Mouse (Mus musculus): Measurements from ENCODE around the gene Spcs2. TPM values are rescaled to one million over a fixed set of nuclear protein-coding genes. Genes with fewer than 3 reads are reported as not detected.

Gene Spcs2
- 318 and 342 TPM in 2 replicates for polyA plus RNA-seq (2015; fragmentation: Nextera tagmentation; extraction: Ambion mirVana)

GRCm38 (mm10) chr7:99863362-99863761 lies at the start of gene Spcs2:
Spcs2 (minus strand) TSS chr7:99863462.
- Histone ChIP-seq H3K9me3 (ENCODE audit: low read length) (no peaks in the 10 kb centered on the region), H3K4me1 (ENCODE audit: insufficient read depth, low read depth, low read length) (peaks cover 3% of the 10 kb centered on the region; the same call in 1 of the 2 replicates), H3K9ac (replicated peaks; ENCODE audit: low read depth) (no peak within 1 kb of the TSS), H3K27me3 (replicated peaks; ENCODE audit: insufficient read depth, low read length) (no peaks in the 10 kb centered on the region), H3K4me2 (replicated peaks; ENCODE audit: low read depth, low read length) (no peak within 1 kb of the TSS), H3K4me3 (ENCODE audit: low read depth, low read length) (no peak within 1 kb of the TSS), H3K27ac (ENCODE audit: low read length) (no peak within 1 kb of the TSS), H3K36me3 (ENCODE audit: insufficient read depth, low read length) (no peaks in the 10 kb centered on the region)
- DNase-seq (ENCODE audit: low spot score) (no peak), ATAC-seq (no peak)
- WGBS, result 39% methylated on average over 7 of the region's 7 CpGs
- TF ChIP-seq CTCF (IDR thresholded peaks at IDR 0.05) (no peak), EP300 (IDR thresholded peaks at IDR 0.05) (no peak)

GRCm38 (mm10) chr7:99911038-99911437 lies 47.8 kb upstream of the Spcs2 start:
- TF ChIP-seq EP300 (IDR thresholded peaks at IDR 0.05) (no peak), CTCF (IDR thresholded peaks at IDR 0.05) (no peak)
- H3K27ac ChIP-seq (ENCODE audit: low read length), result no peak overlapping the region
- no peak for ATAC-seq
- H3K9ac ChIP-seq (replicated peaks; ENCODE audit: low read depth), result no peak overlapping the region
- no peaks in the 10 kb centered on the region for H3K27me3 ChIP-seq (replicated peaks; ENCODE audit: insufficient read depth, low read length)
- DNase-seq (ENCODE audit: low spot score), result no peak
- no peak overlapping the region for H3K4me2 ChIP-seq (replicated peaks; ENCODE audit: low read depth, low read length)
- H3K36me3 ChIP-seq (ENCODE audit: insufficient read depth, low read length), result no peaks in the 10 kb centered on the region
- H3K9me3 ChIP-seq (ENCODE audit: low read length), result no peaks in the 10 kb centered on the region
- H3K4me1 ChIP-seq (ENCODE audit: insufficient read depth, low read depth, low read length), result no peaks in the 10 kb centered on the region
- WGBS, result 77% methylated on average over 5 of the region's 5 CpGs
- no peak overlapping the region for H3K4me3 ChIP-seq (ENCODE audit: low read depth, low read length)

GRCm38 (mm10) chr7:99907463-99907862 lies 44.2 kb upstream of the Spcs2 start:
- no peak overlapping the region for H3K9ac ChIP-seq (replicated peaks; ENCODE audit: low read depth)
- TF ChIP-seq EP300 (IDR thresholded peaks at IDR 0.05), result no peak
- TF ChIP-seq CTCF (IDR thresholded peaks at IDR 0.05), result no peak
- no peak overlapping the region for H3K27ac ChIP-seq (ENCODE audit: low read length)
- WGBS, result 39% methylated on average over 3 of the region's 3 CpGs
- DNase-seq (ENCODE audit: low spot score) (no peak), ATAC-seq (no peak)
- no peaks in the 10 kb centered on the region for H3K9me3 ChIP-seq (ENCODE audit: low read length)
- no peak overlapping the region for H3K4me3 ChIP-seq (ENCODE audit: low read depth, low read length)
- H3K4me1 ChIP-seq (ENCODE audit: insufficient read depth, low read depth, low read length), result no peaks in the 10 kb centered on the region
- H3K36me3 ChIP-seq (ENCODE audit: insufficient read depth, low read length), result no peaks in the 10 kb centered on the region
- no peak overlapping the region for H3K4me2 ChIP-seq (replicated peaks; ENCODE audit: low read depth, low read length)
- no peaks in the 10 kb centered on the region for H3K27me3 ChIP-seq (replicated peaks; ENCODE audit: insufficient read depth, low read length)

- no peaks in the 10 kb centered on the region for H3K27me3 ChIP-seq (replicated peaks; ENCODE audit: insufficient read depth, low read length)
- TF ChIP-seq EP300 (IDR thresholded peaks at IDR 0.05) (no peak), CTCF (IDR thresholded peaks at IDR 0.05) (no peak)
- no peaks in the 10 kb centered on the region for H3K36me3 ChIP-seq (ENCODE audit: insufficient read depth, low read length)
- 79% methylated on average over 3 of the region's 3 CpGs for WGBS
- no peak overlapping the region for H3K4me2 ChIP-seq (replicated peaks; ENCODE audit: low read depth, low read length)
- no peak for DNase-seq (ENCODE audit: low spot score)
- no peak overlapping the region for H3K4me3 ChIP-seq (ENCODE audit: low read depth, low read length)
- no peaks in the 10 kb centered on the region for H3K9me3 ChIP-seq (ENCODE audit: low read length)
- H3K27ac ChIP-seq (ENCODE audit: low read length), result no peak overlapping the region
- H3K9ac ChIP-seq (replicated peaks; ENCODE audit: low read depth), result no peak overlapping the region
- ATAC-seq, result no peak
- no peaks in the 10 kb centered on the region for H3K4me1 ChIP-seq (ENCODE audit: insufficient read depth, low read depth, low read length)
Measured at GRCm38 (mm10) chr7:99906346-99906745, 43.1 kb upstream of the Spcs2 start.

- Histone ChIP-seq H3K27ac (ENCODE audit: low read length) (no peak overlapping the region), H3K4me3 (ENCODE audit: low read depth, low read length) (no peak overlapping the region), H3K36me3 (ENCODE audit: insufficient read depth, low read length) (no peaks in the 10 kb centered on the region), H3K27me3 (replicated peaks; ENCODE audit: insufficient read depth, low read length) (no peaks in the 10 kb centered on the region), H3K4me1 (ENCODE audit: insufficient read depth, low read depth, low read length) (no peaks in the 10 kb centered on the region), H3K9me3 (ENCODE audit: low read length) (no peaks in the 10 kb centered on the region), H3K4me2 (replicated peaks; ENCODE audit: low read depth, low read length) (no peak overlapping the region), H3K9ac (replicated peaks; ENCODE audit: low read depth) (no peak overlapping the region)
- 40% methylated on average over 3 of the region's 3 CpGs for WGBS
- ATAC-seq, result no peak
- DNase-seq (ENCODE audit: low spot score), result no peak
- no peak for TF ChIP-seq EP300 (IDR thresholded peaks at IDR 0.05)
- TF ChIP-seq CTCF (IDR thresholded peaks at IDR 0.05), result no peak
Measured at GRCm38 (mm10) chr7:99904421-99905005, 41.3 kb upstream of the Spcs2 start.

- no peaks in the 10 kb centered on the region for H3K9me3 ChIP-seq (ENCODE audit: low read length)
- H3K36me3 ChIP-seq (ENCODE audit: insufficient read depth, low read length), result no peaks in the 10 kb centered on the region
- no peaks in the 10 kb centered on the region for H3K27me3 ChIP-seq (replicated peaks; ENCODE audit: insufficient read depth, low read length)
- H3K4me2 ChIP-seq (replicated peaks; ENCODE audit: low read depth, low read length), result no peak overlapping the region
- no peak overlapping the region for H3K9ac ChIP-seq (replicated peaks; ENCODE audit: low read depth)
- H3K27ac ChIP-seq (ENCODE audit: low read length), result no peak overlapping the region
- H3K4me3 ChIP-seq (ENCODE audit: low read depth, low read length), result no peak overlapping the region
- no peaks in the 10 kb centered on the region for H3K4me1 ChIP-seq (ENCODE audit: insufficient read depth, low read depth, low read length)
- TF ChIP-seq EP300 (IDR thresholded peaks at IDR 0.05), result no peak
- no peak for TF ChIP-seq CTCF (IDR thresholded peaks at IDR 0.05)
- DNase-seq (ENCODE audit: low spot score) (no peak), ATAC-seq (no peak)
- 74% methylated on average over 11 of the region's 11 CpGs for WGBS
Measured at GRCm38 (mm10) chr7:99902918-99903665, 39.8 kb upstream of the Spcs2 start.
